Mouse (Mus musculus): ENCODE results near the gene Ptprh.

DNA sequence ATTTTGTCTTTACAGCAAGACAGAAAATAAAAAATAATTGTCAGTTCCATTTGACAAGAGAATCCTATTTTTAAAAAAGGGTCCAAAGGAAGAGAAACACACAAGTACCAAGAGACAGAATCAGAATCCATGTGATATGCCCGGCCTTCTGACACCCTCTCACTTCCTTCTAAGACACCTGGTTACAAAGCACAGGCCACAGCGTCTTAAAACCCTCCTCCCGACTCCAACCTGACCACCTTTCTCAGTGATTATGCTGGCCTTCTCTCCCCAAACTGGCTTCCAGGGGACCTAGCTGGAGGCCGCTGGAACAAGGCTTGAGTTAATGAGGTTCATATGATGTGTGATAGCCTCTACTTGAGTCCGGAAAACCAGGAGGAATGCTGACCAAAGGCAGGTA lies 49.5 kb upstream of the Ptprh start:
- no peak for TF ChIP-seq GATA1 (IDR thresholded peaks at IDR 0.05; ENCODE audit: low read length)
- no peak for TF ChIP-seq TAL1 (IDR thresholded peaks at IDR 0.05; ENCODE audit: low read length)

All from erythroblast, embryonic 14.5 days (primary cell).